Mouse (Mus musculus) E14TG2a.4 (cell line): ENCODE data around the gene Rrnad1.

Experiments
- CTCF ChIP-seq: conservative IDR thresholded peaks from 2 replicates; pipeline ENCODE4 v1.5.1; 2014; ENCODE audit warnings: low read length
- NANOG ChIP-seq: IDR thresholded peaks from 2 replicates; pipeline ENCODE4 v1.6.1; 2014; ENCODE audit warnings: borderline replicate concordance, low read length, mixed read lengths
- POU5F1 ChIP-seq: IDR thresholded peaks from 2 replicates; pipeline ENCODE4 v1.6.1; 2014; ENCODE audit warnings: low read length, borderline replicate concordance

- TF ChIP-seq CTCF (no peak), NANOG (no peak), POU5F1 (no peak)
Observed at GRCm38 (mm10) chr3:87979493-87979892, 49.0 kb upstream of the Rrnad1 start.
